Mouse (Mus musculus) common myeloid progenitor, adult 5-6 weeks (primary cell): ENCODE data around the gene Ajap1. TPM values are rescaled to one million over a fixed set of nuclear protein-coding genes. Genes with fewer than 3 reads are reported as not detected.

ENCODE experiments used
- ATAC-seq: replicated peaks from 2 replicates; pipeline ENCODE4 v1.8.0; 2016; ENCODE audit warnings: low read depth, mild to moderate bottlenecking, moderate TSS enrichment, inconsistent platforms; ENCODE audit not compliant: poor library complexity, severe bottlenecking
- total RNA-seq: library from RNA; stranded (forward); fragments of 200-1000, 187-1606 nt; gene quantifications from 2 replicates; pipeline ENCODE4 v1.2.3, GENCODE M21; 2017

Ajap1 gene
- total RNA-seq, 1 experiment from 2014 or later: not detected

GRCm38 (mm10) chr4:153360868-153361545, 121.6 kb downstream of the Ajap1 start:
- no peak for ATAC-seq

- ATAC-seq: no peak
These were observed 124.4 kb downstream of the Ajap1 start for GRCm38 (mm10) chr4:153358243-153358550.

- ATAC-seq: no peak
These were observed 124.9 kb downstream of the Ajap1 start for GRCm38 (mm10) chr4:153357539-153358242.

GRCm38 (mm10) chr4:153356236-153356635, 126.4 kb downstream of the Ajap1 start:
- ATAC-seq: no peak

GRCm38 (mm10) chr4:153344999-153345398, 137.6 kb downstream of the Ajap1 start:
- ATAC-seq: no peak

GRCm38 (mm10) chr4:153340887-153341286, 141.7 kb downstream of the Ajap1 start:
- ATAC-seq: no peak

- no peak for ATAC-seq
These were observed 147.3 kb downstream of the Ajap1 start for GRCm38 (mm10) chr4:153335301-153335799.

GRCm38 (mm10) chr4:153327809-153328208, 154.8 kb downstream of the Ajap1 start:
- ATAC-seq: no peak
